Mouse (Mus musculus) olfactory bulb, adult 2 months (tissue): ENCODE measurements around the gene Tfb2m.

ENCODE experiments used
- CTCF ChIP-seq: fragments of 200-500 bp; IDR thresholded peaks from 2 replicates; pipeline ENCODE4 v1.5.1; 2012; ENCODE audit warnings: low read depth, mild to moderate bottlenecking, low read length, moderate library complexity; ENCODE audit not compliant: insufficient read depth
- POLR2A ChIP-seq: fragments of 200-500 bp; IDR thresholded peaks from 2 replicates; pipeline ENCODE4 v1.6.1; 2012; ENCODE audit warnings: mild to moderate bottlenecking, low read depth, low read length, moderate library complexity; ENCODE audit not compliant: insufficient read depth

- TF ChIP-seq POLR2A (no peak), CTCF (no peak)
These were observed 22.8 kb upstream of the Tfb2m start for GRCm38 (mm10) chr1:179568690-179569398.
